Mouse (Mus musculus) R1 (cell line): ENCODE data around the gene Cwc22.

Source experiments
- DNase-seq: peaks from one replicate; pipeline ENCODE4 v3.0.0-alpha.2; 2018; ENCODE audit warnings: low read depth, low spot score

Gene Cwc22

GRCm38 (mm10) chr2:77925187-77925924 is 20.8 kb downstream of the Cwc22 start:
- no peak for DNase-seq

- DNase-seq: no peak
These were observed 22.2 kb downstream of the Cwc22 start for GRCm38 (mm10) chr2:77924003-77924402.

GRCm38 (mm10) chr2:77923182-77923581 is 23.0 kb downstream of the Cwc22 start:
- no peak for DNase-seq

- DNase-seq: no peak
These were observed 24.9 kb downstream of the Cwc22 start for GRCm38 (mm10) chr2:77921307-77921706.

GRCm38 (mm10) chr2:77920621-77921020 is 25.6 kb downstream of the Cwc22 start:
- DNase-seq: no peak

GRCm38 (mm10) chr2:77918474-77918873 is 27.7 kb downstream of the Cwc22 start:
- DNase-seq: no peak

GRCm38 (mm10) chr2:77918006-77918405 is 28.2 kb downstream of the Cwc22 start:
- DNase-seq: no peak

- DNase-seq: no peak
These were observed 28.8 kb downstream of the Cwc22 start for GRCm38 (mm10) chr2:77917360-77917734.

- no peak for DNase-seq
These were observed 29.4 kb downstream of the Cwc22 start for GRCm38 (mm10) chr2:77916586-77917359.

- no peak for DNase-seq
These were observed 31.0 kb downstream of the Cwc22 start for GRCm38 (mm10) chr2:77915187-77915586.

GRCm38 (mm10) chr2:77913628-77914027 is 32.5 kb downstream of the Cwc22 start:
- no peak for DNase-seq

- no peak for DNase-seq
These were observed 34.0 kb downstream of the Cwc22 start for GRCm38 (mm10) chr2:77912197-77912596.

- DNase-seq: no peak
These were observed 34.7 kb downstream of the Cwc22 start for GRCm38 (mm10) chr2:77911452-77911851.

- no peak for DNase-seq
These were observed 36.0 kb downstream of the Cwc22 start for GRCm38 (mm10) chr2:77910216-77910615.

- no peak for DNase-seq
These were observed 39.0 kb downstream of the Cwc22 start for GRCm38 (mm10) chr2:77907164-77907563.

GRCm38 (mm10) chr2:77905023-77905422 is 41.2 kb downstream of the Cwc22 start:
- DNase-seq: no peak

GRCm38 (mm10) chr2:77904495-77904894 is 41.7 kb downstream of the Cwc22 start:
- no peak for DNase-seq

GRCm38 (mm10) chr2:77903979-77904378 is 42.2 kb downstream of the Cwc22 start:
- DNase-seq: no peak

- DNase-seq: no peak
These were observed 43.1 kb downstream of the Cwc22 start for GRCm38 (mm10) chr2:77903098-77903497.

- no peak for DNase-seq
These were observed 44.9 kb downstream of the Cwc22 start for GRCm38 (mm10) chr2:77901269-77901668.

- no peak for DNase-seq
These were observed 45.4 kb downstream of the Cwc22 start for GRCm38 (mm10) chr2:77900741-77901140.

- no peak for DNase-seq
These were observed 46.1 kb downstream of the Cwc22 start for GRCm38 (mm10) chr2:77900111-77900510.

GRCm38 (mm10) chr2:77898436-77898835 is 47.7 kb downstream of the Cwc22 start:
- DNase-seq: no peak
